Mouse (Mus musculus) c-Kit-negative CD71-positive TER-119-positive erythroid progenitor cells, embryonic 14.5 days (primary cell): ENCODE data around the gene Igfbp2.

Source experiments
- DNase-seq: peaks from one replicate; pipeline ENCODE4 v3.0.0-alpha.2; 2013; ENCODE audit warnings: low read depth, low spot score

The Igfbp2 gene

GRCm38 (mm10) chr1:72823751-72824706 lies at the start of gene Igfbp2:
Gene Igfbp2 (plus strand): TSS chr1:72824503.
- DNase-seq = no peak

- no peak for DNase-seq
Observed at GRCm38 (mm10) chr1:72778789-72779188, 45.5 kb upstream of the Igfbp2 start.

- no peak for DNase-seq
Observed at GRCm38 (mm10) chr1:72780720-72781119, 43.6 kb upstream of the Igfbp2 start.

DNA sequence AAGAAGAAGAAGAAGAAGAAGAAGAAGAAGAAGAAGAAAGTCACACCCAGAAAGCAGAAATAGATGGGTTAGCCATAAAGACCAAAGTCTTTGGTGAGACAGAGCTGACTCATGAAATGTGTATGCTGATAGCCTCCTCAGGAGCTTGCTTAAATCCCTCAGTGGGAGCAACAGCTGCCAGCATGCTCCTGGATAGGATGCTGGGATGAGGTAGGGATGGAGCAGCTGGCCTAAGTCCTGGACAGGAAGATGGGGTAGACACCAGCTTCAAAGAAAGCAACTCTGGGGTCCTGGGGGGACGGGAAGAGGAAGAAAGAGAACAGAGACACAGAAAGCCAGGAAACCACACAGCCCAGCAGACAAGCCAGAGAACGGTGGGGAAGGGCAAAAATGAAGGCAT lies 41.0 kb upstream of the Igfbp2 start:
- DNase-seq = no peak

GRCm38 (mm10) chr1:72784018-72784417 lies 40.3 kb upstream of the Igfbp2 start:
- no peak for DNase-seq

DNA sequence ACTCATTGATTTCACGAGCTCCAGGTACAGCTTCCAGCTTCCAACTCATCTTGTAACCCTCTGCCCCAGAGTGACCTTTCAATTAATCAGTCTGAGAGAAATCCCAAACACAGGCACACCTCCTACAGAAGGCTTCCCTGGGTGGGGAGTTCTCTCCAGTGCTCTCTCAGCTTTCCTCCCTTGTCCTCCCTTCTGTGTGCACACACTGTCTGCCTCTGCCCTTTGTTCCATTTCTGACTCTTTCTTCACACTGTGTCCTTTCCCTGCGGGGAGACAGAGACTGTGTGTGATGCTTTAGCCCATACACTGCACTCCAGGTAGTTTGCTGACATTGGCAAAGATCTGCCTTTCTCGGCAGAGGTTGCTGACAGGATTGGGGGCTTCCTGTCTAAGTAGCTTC lies 33.6 kb upstream of the Igfbp2 start:
- no peak for DNase-seq

GRCm38 (mm10) chr1:72791743-72792142 lies 32.6 kb upstream of the Igfbp2 start:
- no peak for DNase-seq

GRCm38 (mm10) chr1:72792262-72792661 lies 32.0 kb upstream of the Igfbp2 start:
- no peak for DNase-seq

- DNase-seq = no peak
Observed at GRCm38 (mm10) chr1:72793230-72793629, 31.1 kb upstream of the Igfbp2 start.

GRCm38 (mm10) chr1:72796128-72796527 lies 28.2 kb upstream of the Igfbp2 start:
- no peak for DNase-seq

GRCm38 (mm10) chr1:72797102-72797665 lies 27.1 kb upstream of the Igfbp2 start:
- no peak for DNase-seq

GRCm38 (mm10) chr1:72798441-72798840 lies 25.9 kb upstream of the Igfbp2 start:
- DNase-seq = no peak

DNA sequence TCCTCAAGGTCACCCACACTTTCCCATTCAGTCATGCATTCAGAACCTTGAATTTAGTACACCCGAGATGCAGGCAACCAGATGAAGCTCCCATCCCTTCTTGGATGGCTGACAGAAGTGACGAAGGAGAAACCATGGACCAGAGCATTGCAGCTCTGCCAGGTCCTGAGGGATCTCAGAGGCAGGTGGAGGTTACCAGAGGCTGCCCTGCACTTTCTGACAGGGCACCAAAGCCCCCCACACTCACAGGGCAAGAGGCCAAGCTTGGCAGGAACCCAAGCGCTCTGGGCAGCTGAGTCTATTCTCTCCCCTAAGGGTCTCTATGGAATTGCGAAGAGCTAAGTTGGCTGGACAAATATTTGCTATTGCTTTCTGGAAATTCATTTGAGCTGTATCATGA lies 20.3 kb upstream of the Igfbp2 start:
- no peak for DNase-seq

DNA sequence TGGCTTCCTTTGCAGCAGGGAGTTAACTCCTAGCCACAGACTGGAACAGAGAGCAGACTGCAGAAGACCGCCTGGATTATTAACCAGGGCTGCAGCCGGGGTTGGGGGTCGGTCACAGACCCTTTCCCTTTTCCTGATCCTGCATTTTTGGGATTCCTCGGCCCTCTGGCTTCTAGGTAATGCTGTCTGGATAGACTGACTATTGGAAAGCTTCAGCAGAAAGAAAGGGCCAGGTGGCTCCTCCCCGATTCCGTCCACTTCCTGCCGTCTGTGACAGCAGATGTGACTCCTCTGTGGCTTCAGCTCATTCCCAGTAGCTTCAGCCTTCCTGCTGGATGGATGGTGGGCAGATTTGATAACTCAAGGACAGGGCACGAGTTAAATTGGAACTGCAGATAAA lies 19.3 kb upstream of the Igfbp2 start:
- DNase-seq = no peak

DNA sequence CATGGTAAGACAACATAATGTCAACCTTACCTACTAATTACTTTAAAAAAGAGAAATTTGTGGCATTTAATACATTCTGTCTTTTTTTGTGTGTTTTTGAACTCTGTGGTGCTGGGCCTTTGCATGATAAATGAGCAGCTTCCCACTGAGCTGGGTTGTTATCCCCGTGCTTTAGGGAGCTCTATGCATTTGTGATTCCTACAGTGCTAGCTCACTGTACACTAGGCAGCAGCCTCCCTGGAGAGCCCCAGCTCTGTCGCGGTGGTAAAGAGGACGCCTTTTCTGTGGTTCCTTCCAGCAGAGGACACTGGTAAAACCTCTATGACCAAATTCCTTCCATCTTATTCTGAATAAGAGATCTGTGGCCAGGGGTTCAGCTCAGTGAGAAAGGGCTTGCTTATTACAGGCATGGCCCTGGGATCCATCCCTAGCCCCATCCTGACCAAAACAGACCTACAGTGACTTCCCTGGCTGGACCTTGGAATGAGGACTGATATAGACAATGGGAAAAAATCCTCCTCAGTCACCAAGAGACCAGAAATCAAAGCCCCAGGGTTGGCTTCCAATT lies 18.7 kb upstream of the Igfbp2 start:
- no peak for DNase-seq

- no peak for DNase-seq
Observed at GRCm38 (mm10) chr1:72806044-72806584, 18.2 kb upstream of the Igfbp2 start.

GRCm38 (mm10) chr1:72809304-72809703 lies 15.0 kb upstream of the Igfbp2 start:
- no peak for DNase-seq

DNA sequence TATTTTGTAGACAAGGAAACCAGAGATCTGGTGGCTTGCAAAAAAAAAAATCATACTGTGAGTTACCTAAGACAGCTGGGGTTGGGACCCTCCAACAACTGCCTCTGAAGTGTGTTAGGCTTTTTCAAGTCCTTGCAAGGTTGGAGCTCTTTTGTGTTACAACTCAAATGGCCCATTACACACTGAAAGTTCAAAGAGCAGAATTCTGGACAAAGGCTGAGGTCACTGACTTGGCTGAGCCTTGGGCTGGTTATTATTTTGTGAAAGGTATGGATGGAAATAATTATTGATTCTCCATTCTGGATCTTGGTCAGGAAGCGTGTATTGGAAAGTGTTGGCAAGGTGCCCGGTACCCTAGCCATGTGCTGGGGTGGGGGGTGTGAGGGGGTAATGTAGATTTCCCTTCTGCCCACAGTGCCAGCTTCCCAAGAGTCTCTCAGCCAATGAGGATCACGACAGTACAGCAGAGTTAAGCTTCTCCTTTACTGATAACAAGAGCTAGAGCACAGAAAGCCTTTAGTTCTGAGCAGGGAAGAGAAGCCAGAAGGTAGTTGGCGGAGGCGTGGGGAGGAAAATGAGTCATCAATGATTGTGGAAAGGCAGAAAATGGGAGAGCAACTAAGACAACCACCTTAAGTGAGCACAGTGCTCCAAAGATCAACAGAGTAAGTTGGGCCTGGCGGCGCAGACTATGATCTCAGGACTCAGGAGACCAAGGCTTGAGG lies 14.2 kb upstream of the Igfbp2 start:
- no peak for DNase-seq

DNA sequence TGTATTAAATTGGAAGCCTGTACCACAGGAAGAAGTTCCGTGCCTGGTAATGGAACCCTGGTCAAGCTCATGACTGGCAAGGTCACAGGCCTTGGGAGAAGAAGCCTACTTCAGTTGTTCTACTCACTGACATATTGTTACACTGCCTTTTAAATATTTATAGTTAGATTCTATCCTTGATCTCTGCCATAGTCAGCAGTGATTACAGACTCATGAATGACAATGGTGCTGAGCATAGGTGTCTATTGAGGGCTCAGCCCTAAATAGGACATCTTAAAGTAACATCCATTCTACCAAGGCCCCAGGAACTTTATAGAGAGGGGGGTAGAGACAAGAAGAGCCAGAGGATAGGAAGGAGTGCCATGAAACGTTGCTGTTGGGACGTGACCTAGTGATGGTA lies 13.2 kb upstream of the Igfbp2 start:
- DNase-seq = no peak

GRCm38 (mm10) chr1:72813089-72813638 lies 11.1 kb upstream of the Igfbp2 start:
- no peak for DNase-seq

DNA sequence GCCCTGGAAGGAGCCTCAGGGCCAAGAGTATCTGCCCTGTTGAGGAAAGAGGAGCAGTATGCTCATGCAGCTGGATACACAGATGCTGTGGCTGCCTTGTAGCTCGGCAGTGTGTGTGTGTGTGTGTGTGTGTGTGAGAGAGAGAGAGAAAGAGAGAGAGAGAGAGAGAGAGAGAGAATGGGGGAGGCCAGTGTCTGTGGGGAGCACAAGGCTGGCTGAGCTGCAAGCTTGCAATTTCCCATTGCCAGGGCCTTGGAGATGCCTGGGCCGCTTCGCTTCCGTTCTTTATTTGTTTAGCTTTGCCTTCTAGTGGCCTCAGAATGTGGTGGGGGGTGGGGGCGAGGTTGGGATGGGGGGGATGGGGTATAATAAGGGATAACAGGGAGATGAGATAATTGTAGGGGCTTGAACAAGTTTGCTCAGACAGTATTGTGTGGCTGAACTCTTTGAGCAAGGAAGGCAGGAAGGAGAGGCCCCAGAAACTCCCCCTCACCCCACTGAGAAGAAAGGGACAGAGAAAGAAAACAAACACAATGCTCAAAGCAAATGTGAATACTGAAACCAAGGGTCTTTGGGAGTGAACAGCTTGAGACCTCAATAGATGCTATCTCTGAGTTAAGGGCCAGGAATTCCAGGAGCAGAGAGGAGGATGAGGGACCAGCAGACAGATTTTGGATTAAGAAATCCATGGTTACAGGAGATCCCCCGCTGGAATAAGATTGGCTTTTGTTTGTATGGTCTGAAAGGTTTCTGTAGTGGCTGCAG lies 10.5 kb upstream of the Igfbp2 start:
- DNase-seq = no peak
